Mouse (Mus musculus): ENCODE data around the gene Cd72.

Cd72 gene

DNA sequence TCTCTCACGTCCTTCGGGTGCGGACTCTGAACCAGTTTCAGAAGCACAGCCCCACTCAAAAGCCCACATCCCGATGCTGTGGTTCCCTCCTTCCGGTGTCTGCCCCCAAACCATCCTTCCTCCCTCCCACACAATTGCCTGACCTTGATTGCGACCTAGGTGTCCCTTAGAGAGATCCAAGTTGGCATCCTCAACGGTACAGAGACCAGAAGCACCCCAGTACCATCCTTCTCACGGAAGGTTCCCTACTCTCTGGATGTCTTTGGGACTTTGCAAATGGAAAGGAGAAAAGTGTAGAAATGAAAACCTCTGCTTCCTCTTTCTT lies 24.1 kb upstream of the Cd72 start:
- no peak for DNase-seq (ENCODE audit: low read depth)

GRCm38 (mm10) chr4:43477857-43478533 lies 23.6 kb upstream of the Cd72 start:
- DNase-seq (ENCODE audit: low read depth): peak; percentile 91

DNA sequence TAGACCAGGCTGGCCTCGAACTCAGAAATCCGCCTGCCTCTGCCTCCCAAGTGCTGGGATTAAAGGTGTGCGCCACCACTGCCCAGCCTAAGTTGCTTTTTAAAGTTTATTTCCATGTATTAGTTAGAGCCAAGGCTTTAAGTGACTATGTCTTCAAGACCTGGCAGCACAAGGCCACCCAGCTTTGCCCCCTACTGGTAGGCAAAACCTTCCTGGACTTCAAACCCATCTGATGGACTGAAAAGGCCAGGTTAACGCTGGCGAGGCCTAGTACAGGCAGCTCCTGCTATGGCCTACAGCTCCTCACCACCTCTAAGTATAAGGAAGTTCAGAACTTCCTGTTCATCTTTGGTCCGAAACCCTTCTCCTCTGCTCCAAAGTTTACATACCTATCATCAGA lies 22.2 kb upstream of the Cd72 start:
- DNase-seq (ENCODE audit: low read depth): no peak

DNA sequence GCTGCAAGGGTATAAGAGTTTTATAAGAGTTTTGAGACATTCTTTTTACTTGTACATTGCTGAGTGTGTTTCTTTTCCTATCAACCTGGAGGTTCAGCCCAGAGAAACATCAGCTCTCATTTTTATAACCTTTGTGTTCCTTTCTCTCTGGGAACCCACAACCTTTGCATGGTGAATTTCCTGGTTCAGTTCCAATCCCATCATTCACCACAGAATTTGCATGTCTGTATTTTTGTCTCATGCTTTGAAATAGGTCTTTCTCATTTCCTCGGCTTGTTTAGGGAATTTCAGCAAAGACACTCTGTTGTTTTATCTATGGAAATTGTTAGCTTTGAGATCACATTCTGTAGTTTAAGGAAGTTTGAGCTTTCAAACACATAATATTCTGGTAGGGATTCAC lies 19.2 kb upstream of the Cd72 start:
- no peak for DNase-seq (ENCODE audit: low read depth)

DNA sequence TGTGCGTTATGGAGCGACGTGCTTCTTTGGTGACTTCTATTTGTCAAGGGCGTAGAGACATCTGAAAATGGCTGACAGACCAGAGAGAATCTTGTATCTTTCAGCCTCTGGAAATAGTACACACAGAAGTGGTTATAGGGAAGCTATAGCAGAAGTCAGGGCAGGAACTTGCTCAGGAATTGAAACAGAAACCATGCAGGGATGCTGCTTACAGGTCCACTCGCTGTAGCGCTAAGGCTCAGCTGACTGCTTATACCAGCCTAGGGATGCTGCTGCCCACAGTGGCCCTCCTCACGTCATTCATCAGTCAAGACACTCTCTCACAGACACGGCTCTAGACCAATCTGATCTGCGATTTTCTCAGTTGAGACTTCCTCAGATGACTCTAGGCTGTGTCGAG lies 15.9 kb upstream of the Cd72 start:
- DNase-seq (ENCODE audit: low read depth): no peak

- DNase-seq (ENCODE audit: low read depth): no peak
Measured at GRCm38 (mm10) chr4:43466872-43467271, 12.4 kb upstream of the Cd72 start.

GRCm38 (mm10) chr4:43465935-43466334 lies 11.5 kb upstream of the Cd72 start:
- no peak for DNase-seq (ENCODE audit: low read depth)

DNA sequence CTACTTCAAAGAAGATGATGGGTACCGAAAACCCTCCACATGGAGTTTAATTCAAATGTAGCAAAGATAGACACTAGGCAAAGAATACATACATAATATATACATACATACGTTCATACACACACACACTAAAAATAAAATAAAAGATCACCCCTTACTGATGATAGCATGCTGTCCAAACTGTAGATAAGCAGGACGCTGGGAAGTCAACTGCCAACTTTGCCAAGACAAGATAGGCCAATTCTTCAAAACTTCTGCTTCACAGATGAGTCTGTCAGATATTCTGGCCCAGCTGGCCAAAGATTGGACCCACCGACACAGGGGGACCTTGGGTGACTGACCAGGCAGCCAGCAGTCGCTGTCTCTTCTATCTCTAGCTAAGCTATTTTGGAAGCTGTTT lies 8.7 kb upstream of the Cd72 start:
- no peak for DNase-seq (ENCODE audit: low read depth)

DNA sequence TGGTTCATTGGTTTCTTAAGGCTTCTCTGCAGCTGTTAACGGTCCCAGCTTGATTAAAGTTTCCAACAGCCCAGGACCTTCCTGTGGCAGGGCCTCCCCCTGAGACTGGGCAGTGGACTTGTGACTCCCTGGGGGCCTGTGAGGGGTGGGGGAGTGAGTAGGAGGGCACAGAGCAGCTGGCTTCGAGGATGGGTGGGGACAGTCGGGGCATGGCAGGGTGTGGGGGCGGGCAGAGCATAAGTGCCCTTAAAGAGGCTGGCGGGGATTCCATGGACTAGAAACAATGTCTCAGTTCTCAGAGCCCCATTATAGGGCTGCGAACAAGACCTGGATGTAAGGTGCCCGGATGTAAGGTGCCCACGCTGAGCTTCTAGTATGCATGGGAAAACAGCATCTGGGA lies 2.7 kb upstream of the Cd72 start:
- DNase-seq (ENCODE audit: low read depth): no peak

DNA sequence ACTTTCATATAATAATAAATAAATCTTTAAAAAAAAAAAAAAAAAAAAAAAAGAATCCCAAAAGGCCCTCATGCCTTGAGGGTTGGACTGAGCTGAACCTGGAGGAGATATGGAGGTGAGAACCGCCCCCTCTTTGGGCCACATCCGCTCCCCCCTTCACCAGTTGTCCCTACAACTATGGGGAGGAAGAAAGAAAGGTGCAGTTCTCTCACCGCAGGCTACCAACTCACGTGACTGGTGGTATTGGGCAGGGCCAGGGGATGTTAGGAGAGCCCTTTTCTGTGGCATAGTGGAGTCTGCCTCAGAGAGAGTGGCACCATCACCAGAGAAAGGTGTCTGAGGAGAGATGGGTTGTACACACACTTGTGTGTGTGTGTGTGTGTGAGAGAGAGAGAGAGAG lies 2.0 kb upstream of the Cd72 start:
- DNase-seq (ENCODE audit: low read depth): no peak

DNA sequence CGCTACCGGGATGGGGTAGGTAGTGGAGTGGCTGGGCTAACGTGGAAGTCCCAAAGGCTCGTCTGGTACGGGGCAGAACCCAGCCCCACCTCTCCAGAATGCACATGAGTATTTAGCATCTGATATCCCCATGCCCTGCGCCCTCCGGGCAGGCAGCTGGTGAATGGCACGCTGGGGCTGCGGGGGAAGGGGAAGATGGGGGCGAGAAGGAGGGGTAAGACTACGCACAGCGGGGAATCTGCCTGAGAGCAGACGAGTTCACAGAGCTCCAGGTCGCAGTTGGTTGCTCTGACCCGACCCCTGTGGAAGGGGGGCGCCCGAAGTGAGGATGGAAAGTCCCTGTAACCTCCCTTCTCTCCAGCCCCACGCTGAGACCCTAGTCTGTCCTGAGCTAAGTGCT lies 1.0 kb downstream of the Cd72 start:
- DNase-seq (ENCODE audit: low read depth): no peak

GRCm38 (mm10) chr4:43452315-43452714 lies 2.1 kb downstream of the Cd72 start:
- DNase-seq (ENCODE audit: low read depth): no peak

DNA sequence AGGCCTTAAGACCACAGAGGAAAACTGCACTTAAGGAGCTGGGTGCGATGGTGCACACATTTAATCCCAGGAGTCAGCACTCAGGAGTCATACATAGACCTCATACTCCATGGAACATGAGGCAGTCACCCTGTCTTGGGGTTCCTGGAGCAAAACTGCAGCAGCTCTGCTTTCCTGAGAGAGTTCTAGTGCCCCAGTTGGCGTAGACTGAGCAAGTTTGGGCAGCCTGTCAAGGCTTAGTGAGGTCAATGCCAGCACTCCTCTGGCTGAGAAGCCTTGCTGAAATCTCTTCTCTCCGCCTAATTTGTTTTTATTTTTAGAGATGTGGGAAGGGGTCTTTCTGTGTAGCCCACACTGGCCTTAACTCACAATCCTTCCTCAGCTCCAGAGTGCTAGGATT lies 5.9 kb downstream of the Cd72 start:
- DNase-seq (ENCODE audit: low read depth): no peak

GRCm38 (mm10) chr4:43447251-43447650 lies 7.2 kb downstream of the Cd72 start:
- DNase-seq (ENCODE audit: low read depth): no peak

GRCm38 (mm10) chr4:43443511-43443910 lies 10.9 kb downstream of the Cd72 start:
- DNase-seq (ENCODE audit: low read depth): no peak

DNA sequence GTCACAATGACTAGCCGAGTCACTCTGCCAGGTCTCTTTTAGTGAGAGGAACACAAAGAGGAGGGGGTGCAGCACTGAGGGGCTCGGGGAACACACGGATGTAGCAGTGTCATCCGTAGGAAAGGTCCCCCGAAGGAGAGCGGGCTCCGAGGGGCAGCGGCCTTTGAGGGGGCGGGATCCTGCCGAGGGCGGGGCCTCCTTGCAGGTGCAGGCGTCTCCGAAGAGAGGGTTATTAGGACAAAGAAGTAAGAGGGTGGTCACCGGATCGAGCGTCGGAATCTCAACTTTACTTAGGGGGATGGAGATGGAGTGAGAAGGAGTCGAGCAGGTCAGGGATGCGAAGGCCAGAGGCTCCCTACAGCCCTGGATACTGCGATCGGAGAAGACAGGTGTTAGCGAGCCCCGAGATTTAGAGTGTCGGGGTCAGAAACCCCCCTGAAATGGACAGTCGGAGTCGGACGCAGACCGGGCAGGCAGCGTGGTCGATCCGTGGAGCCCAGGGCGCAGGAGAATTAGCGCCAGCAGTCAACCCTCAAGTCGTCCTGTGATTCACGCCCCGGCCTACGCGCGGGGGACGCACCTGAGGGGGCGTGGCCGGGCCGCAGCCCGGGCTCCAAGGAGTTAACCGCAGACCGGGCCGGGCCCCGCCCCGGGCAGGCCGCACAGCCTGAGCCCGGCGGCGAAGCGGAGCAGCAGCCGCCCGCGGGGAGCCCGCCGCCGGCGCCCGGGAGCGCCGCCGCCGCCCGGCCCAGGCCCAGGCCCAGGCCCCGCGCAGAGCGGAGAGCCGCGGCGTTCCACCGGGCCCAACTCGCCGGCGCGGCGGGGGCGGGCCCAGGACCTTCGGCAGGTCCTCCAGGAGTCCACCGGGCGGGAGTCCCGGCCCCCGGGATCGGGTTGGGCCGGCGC lies 11.7 kb downstream of the Cd72 start:
- peak; percentile 59 for DNase-seq (ENCODE audit: low read depth)

- peak; percentile 100 for DNase-seq (ENCODE audit: low read depth)
Measured at GRCm38 (mm10) chr4:43442044-43442443, 12.4 kb downstream of the Cd72 start.

DNA sequence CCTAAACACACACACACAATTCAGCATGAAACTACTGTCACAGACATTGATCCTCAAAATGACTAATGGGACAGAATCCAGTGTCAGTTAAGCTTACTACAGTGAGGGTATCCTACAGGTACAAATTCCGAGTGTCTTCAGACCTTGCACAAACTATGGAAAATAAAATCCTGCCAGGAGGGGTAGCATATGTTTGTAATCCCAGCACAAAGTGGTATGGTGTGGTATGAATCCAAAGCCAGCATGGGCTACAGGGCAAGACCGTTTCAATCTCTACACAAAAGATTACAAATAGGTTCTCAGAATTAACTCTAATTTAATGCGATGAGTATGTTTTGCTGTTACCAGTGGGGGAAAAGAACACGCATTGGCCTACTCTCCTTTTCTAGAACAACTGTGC lies 12.8 kb downstream of the Cd72 start, which contains the start of gene Tesk1:
TSS of gene Tesk1 (plus strand) at position 301 of the 400 bp plus-strand sequence.
- no peak for DNase-seq (ENCODE audit: low read depth)

DNA sequence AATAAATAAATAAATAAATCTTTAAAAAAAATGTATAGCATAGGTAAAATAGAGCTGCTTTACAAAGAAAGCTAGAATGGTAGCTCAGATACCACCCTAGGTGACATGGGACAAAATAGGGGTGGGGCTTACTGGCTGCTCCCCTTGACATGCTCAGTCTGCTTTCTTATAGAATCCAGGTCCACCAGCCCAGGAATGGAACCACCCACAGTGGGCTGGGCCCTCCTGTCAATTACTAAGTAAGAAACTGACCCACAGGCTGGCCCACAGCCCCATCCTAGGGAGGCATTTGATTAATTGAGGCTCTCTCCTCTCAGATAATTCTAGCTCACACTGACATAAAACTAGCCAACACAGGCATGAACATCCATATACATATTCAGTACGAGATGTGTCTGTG lies 21.6 kb downstream of the Cd72 start:
- peak; percentile 68 for DNase-seq (ENCODE audit: low read depth)

GRCm38 (mm10) chr4:43431690-43432089 lies 22.7 kb downstream of the Cd72 start:
- peak; percentile 87 for DNase-seq (ENCODE audit: low read depth)

DNA sequence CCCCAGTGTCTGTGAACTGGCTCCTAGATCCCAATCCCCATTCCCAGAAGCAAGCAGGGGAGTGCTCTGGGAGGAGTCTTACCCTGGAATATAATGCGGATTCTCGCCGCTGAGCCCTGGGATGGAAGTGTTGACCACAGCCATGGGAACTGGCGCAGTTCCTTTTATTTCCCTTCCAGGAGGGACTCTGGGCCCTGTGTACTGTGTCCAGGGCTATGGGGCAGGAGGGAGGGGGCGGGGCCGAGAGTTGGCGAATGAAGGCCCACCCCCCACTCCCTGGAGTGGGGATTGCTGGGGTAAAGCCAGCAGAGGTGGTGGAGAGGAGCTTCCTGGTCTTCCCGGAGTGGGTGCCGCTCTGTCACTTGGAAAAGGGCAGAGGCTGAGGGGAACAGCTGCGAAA lies 25.5 kb downstream of the Cd72 start, which contains the start of gene Fam166b:
TSS of gene Fam166b (minus strand) at position 189 of the 400 bp plus-strand sequence.
- no peak for DNase-seq (ENCODE audit: low read depth)

DNA sequence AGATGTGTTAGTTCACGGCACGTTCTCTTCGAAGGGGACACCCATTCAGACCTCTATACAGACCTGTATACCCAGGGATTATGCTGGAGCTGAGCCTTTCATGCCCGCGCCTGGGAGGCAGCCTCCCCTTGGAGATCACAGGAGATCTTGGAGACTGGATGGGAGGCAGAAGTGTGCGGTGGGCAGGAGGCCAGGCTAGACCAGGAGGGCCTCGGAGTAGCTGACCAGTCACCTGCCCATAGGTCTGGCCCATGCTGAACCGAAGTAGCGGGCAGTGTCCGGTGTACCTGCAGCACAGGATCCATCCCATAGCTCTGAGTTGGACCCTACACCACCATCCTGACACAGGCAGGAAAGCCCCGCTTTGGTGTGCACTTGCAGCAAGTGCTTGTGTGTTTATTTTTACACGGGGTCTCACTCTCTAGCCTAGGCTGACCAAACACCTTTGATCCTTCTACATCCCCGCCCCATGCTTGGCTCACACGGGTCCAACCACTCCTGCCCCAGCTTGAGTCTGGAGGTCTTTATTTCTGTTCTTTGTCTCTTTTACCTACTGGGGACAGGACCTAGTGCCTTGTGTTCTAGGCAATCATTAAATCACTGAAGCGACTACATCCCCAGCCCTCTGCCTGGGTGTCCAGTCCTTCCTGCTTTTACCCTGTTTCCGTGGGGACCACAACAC lies 26.1 kb downstream of the Cd72 start:
- DNase-seq (ENCODE audit: low read depth): no peak
